Mouse (Mus musculus): ENCODE data around the gene Tspan33. TPM values are rescaled to one million over a fixed set of nuclear protein-coding genes. Genes with fewer than 3 reads are reported as not detected.

The Tspan33 gene
- polyA plus RNA-seq, 1 experiment from 2014 or later = 7.2 TPM

DNA sequence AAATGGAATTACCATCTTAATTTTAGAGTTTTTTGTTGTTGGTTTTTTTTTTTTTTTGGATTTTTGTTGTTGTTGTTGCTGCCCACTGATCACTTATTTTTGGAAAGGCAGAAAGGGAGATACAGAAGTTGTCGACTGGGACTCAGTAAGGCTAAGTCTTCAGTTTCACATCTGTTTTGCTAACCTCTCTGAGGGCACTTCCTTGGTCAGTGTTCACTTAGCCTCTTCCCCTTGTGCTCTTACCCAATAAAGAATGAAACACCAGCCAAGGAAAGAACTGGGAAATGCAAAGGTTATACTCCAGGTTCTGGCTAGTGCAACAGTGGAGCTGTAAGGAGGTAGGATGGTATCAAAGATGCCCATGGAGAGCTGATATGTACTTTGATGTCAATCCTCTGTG lies 35.5 kb downstream of the Tspan33 start:
- ATAC-seq (ENCODE audit: low read depth) = no peak
- 81% methylated on average over 1 of the region's 1 CpGs for WGBS
- Histone ChIP-seq H3K4me2 (ENCODE audit: low read depth, low read length) (no peak overlapping the region), H3K4me1 (ENCODE audit: control insufficient read depth, insufficient read depth, low read length) (no peaks in the 10 kb centered on the region), H3K36me3 (ENCODE audit: control insufficient read depth, insufficient read depth, low read length) (no peaks in the 10 kb centered on the region), H3K9ac (replicated peaks; ENCODE audit: low read depth, low read length) (no peak overlapping the region), H3K9me3 (ENCODE audit: control insufficient read depth, low read length) (no peaks in the 10 kb centered on the region), H3K27me3 (ENCODE audit: control insufficient read depth, insufficient read depth, low read length) (no peaks in the 10 kb centered on the region), H3K27ac (ENCODE audit: low read depth, low read length) (no peak overlapping the region), H3K4me3 (ENCODE audit: low read depth, low read length) (no peak overlapping the region)

DNA sequence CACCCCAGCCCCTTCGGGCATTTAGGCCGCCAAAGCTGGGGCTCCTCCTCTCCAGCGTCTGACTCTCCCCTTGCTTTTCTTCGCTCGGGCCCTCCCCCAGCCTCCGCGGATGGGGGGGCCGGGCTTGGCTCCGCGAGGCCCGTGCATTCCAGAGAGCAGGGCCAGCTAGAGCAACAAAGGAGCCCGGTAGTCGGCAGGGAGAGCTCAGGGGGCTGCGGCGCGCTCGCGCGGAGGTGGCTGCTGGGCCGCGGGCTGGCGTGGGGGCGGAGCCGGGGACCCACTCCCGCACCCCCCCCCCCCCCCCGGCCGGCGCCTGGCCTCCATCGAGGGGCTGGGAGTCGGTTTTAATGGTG lies 41.3 kb downstream of the Tspan33 start, which contains the start of gene Smo:
Gene Smo (plus strand): TSS at position 168 of the 353 bp plus-strand sequence.
- H3K4me2 ChIP-seq (ENCODE audit: low read depth, low read length) = peak within 1 kb of the TSS; percentile 98
- 2% methylated on average over 9 of the region's 30 CpGs for WGBS
- 0 out of 2 replicates have a peak, but pooled peaks cover 4% of the 10 kb centered on the region for H3K4me1 ChIP-seq (ENCODE audit: control insufficient read depth, insufficient read depth, low read length)

DNA sequence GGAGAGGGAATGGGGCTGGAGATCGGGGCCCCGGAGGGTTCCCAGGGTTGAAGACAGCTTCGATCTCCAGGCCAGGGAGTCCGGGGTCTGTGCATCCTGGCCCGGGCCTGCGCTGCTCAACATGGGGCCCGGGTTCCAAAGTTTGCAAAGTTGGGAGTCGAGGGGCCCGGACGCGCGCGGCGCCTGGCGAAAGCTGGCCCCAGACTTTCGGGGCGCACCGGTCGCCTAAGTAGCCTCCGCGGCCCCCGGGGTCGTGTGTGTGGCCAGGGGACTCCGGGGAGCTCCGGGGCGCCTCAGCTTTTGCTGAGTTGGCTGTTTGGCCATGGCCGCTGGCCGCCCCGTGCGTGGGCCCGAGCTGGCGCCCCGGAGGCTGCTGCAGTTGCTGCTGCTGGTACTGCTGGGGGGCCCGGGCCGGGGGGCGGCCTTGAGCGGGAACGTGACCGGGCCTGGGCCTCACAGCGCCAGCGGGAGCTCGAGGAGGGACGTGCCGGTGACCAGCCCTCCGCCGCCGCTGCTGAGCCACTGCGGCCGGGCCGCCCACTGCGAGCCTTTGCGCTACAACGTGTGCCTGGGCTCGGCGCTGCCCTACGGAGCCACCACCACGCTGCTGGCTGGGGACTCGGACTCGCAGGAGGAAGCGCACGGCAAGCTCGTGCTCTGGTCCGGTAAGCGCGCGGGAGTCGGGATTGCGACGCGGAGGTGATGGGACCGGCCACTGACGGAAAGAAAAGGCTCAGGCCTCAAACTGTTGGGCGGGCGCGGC lies 41.8 kb downstream of the Tspan33 start:
- Histone ChIP-seq H3K4me3 (ENCODE audit: low read depth, low read length) (peak overlapping the region; percentile 81), H3K27me3 (ENCODE audit: control insufficient read depth, insufficient read depth, low read length) (no peaks in the 10 kb centered on the region), H3K4me1 (ENCODE audit: control insufficient read depth, insufficient read depth, low read length) (0 out of 2 replicates have a peak, but pooled peaks cover 4% of the 10 kb centered on the region), H3K9ac (replicated peaks; ENCODE audit: low read depth, low read length) (peak overlapping the region; percentile 74), H3K4me2 (ENCODE audit: low read depth, low read length) (peak overlapping the region; percentile 98), H3K36me3 (ENCODE audit: control insufficient read depth, insufficient read depth, low read length) (no peaks in the 10 kb centered on the region), H3K9me3 (ENCODE audit: control insufficient read depth, low read length) (no peaks in the 10 kb centered on the region), H3K27ac (ENCODE audit: low read depth, low read length) (peak overlapping the region; percentile 73)
- under 1% methylated on average over 73 of the region's 75 CpGs for WGBS
- peak; percentile 77 for ATAC-seq (ENCODE audit: low read depth)

More for the DNA sequence above, 41.3 kb downstream of the Tspan33 start, which contains the start of gene Smo:
- Histone ChIP-seq H3K4me3 (ENCODE audit: low read depth, low read length) (peak within 1 kb of the TSS; percentile 81), H3K36me3 (ENCODE audit: control insufficient read depth, insufficient read depth, low read length) (no peaks in the 10 kb centered on the region), H3K27ac (ENCODE audit: low read depth, low read length) (peak within 1 kb of the TSS; percentile 73), H3K27me3 (ENCODE audit: control insufficient read depth, insufficient read depth, low read length) (no peaks in the 10 kb centered on the region), H3K9ac (replicated peaks; ENCODE audit: low read depth, low read length) (peak within 1 kb of the TSS; percentile 74), H3K9me3 (ENCODE audit: control insufficient read depth, low read length) (no peaks in the 10 kb centered on the region)
- peak; percentile 95 for ATAC-seq (ENCODE audit: low read depth)

DNA sequence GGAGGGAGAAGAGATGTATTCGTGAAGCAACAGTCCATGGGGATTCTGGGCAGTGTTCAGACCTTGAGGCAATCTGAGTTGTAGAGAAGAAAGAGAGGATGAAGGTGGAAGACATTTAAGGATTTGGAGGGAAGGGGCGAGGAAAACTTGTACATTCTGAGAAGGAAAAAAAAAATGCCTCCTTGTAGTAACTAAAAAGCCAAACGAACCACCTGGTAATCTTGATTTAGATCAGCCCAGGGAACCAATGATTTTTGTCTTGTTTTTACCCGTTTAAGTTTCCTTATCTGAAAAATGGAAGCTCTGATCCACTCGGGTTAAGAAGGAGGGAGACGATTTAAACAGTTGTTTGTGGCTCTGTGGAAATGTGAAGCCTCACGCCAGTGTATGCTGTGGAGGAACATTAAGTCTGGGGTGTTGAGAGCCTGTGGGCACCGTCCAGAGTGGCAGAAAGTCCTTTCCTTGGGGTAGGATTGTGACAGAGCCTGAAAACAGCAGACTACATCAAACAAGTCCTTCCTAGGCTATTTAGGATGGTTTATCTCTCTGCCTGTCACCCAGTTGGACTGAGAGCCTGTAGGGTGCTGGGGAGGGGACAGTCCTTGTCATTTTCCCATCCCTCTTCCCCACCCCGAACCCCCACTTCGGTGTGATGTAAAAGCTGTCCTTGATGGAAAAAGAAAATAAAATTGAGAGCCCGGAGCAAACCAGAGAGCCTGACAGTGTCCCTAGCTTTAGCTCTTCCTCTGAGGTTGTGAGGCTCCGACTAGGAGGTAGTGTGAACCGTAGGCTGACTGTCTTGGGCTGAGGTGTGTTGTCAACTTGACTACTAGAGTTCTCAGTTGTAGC lies 42.8 kb downstream of the Tspan33 start:
- Histone ChIP-seq H3K9me3 (ENCODE audit: control insufficient read depth, low read length) (no peaks in the 10 kb centered on the region), H3K27me3 (ENCODE audit: control insufficient read depth, insufficient read depth, low read length) (no peaks in the 10 kb centered on the region), H3K36me3 (ENCODE audit: control insufficient read depth, insufficient read depth, low read length) (no peaks in the 10 kb centered on the region), H3K9ac (replicated peaks; ENCODE audit: low read depth, low read length) (peak overlapping the region; percentile 74), H3K4me2 (ENCODE audit: low read depth, low read length) (peak overlapping the region; percentile 98), H3K4me3 (ENCODE audit: low read depth, low read length) (peak overlapping the region; percentile 81), H3K27ac (ENCODE audit: low read depth, low read length) (no peak overlapping the region), H3K4me1 (ENCODE audit: control insufficient read depth, insufficient read depth, low read length) (0 out of 2 replicates have a peak, but pooled peaks cover 4% of the 10 kb centered on the region)
- no peak for ATAC-seq (ENCODE audit: low read depth)
- 17% methylated on average over 13 of the region's 13 CpGs for WGBS

DNA sequence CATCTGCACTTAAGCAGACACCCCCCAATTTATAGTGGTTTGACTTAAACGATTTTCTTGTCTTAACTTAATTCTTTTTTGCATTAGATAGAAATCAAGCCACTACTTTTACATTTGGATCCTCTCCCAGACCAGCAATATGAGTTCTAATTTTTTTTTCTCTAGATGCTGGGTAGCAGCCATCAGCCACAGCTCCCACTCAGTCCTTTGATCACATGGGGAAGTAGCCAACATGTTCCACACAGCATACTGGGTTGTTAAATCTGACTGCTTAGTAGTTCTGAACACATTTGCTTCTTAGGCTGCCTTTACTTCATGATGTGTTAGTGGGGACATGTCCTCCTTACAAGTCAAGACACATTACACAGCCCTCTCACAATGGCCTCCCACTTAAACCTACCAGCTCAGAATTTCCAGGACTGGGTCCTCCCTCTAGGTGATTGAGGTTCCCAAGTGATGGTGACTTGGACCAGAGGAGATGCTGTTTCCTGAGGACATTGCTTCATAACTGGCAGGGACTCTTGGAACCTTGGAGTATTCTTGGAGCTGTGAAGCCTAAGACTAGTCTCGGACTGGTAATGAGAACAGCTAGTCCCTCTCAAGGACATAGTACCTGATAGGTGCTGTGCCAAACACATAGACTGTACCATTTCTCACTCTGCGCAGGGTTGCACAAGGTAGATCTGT lies 57.6 kb downstream of the Tspan33 start:
- no peaks in the 10 kb centered on the region for H3K4me1 ChIP-seq (ENCODE audit: control insufficient read depth, insufficient read depth, low read length)
- H3K9me3 ChIP-seq (ENCODE audit: control insufficient read depth, low read length) = peaks cover 9% of the 10 kb centered on the region
- H3K27ac ChIP-seq (ENCODE audit: low read depth, low read length) = no peak overlapping the region
- WGBS = 95% methylated on average over 3 of the region's 3 CpGs
- no peak overlapping the region for H3K9ac ChIP-seq (replicated peaks; ENCODE audit: low read depth, low read length)
- H3K4me2 ChIP-seq (ENCODE audit: low read depth, low read length) = no peak overlapping the region
- no peaks in the 10 kb centered on the region for H3K27me3 ChIP-seq (ENCODE audit: control insufficient read depth, insufficient read depth, low read length)
- H3K4me3 ChIP-seq (ENCODE audit: low read depth, low read length) = no peak overlapping the region
- no peak for ATAC-seq (ENCODE audit: low read depth)
- no peaks in the 10 kb centered on the region for H3K36me3 ChIP-seq (ENCODE audit: control insufficient read depth, insufficient read depth, low read length)

- no peaks in the 10 kb centered on the region for H3K27me3 ChIP-seq (ENCODE audit: control insufficient read depth, insufficient read depth, low read length)
- no peak overlapping the region for H3K9ac ChIP-seq (replicated peaks; ENCODE audit: low read depth, low read length)
- WGBS = 81% methylated on average over 11 of the region's 11 CpGs
- no peaks in the 10 kb centered on the region for H3K4me1 ChIP-seq (ENCODE audit: control insufficient read depth, insufficient read depth, low read length)
- no peak overlapping the region for H3K4me3 ChIP-seq (ENCODE audit: low read depth, low read length)
- peaks cover 6% of the 10 kb centered on the region for H3K9me3 ChIP-seq (ENCODE audit: control insufficient read depth, low read length)
- no peak overlapping the region for H3K27ac ChIP-seq (ENCODE audit: low read depth, low read length)
- H3K4me2 ChIP-seq (ENCODE audit: low read depth, low read length) = no peak overlapping the region
- ATAC-seq (ENCODE audit: low read depth) = no peak
- H3K36me3 ChIP-seq (ENCODE audit: control insufficient read depth, insufficient read depth, low read length) = no peaks in the 10 kb centered on the region
Observed at GRCm38 (mm10) chr6:29753336-29753735, 59.3 kb downstream of the Tspan33 start.

DNA sequence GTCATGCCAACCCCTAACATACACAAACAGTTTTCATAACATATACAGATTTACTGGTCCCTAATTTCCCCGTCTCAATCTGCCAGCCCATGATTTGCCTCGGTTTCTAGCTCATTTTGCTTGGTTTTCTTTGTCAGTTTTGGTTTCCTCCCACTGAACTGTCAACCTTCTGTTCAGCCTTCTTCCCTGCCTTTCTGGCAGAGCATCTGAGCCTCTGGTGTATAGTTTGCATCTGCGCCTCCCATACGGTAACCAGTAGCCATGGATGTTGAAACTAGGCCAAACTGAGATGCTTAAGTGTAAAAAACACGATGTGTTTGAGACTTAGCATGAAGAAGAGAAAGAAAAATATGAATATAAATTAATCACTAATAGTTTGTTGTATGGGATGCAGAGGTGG lies 62.0 kb downstream of the Tspan33 start:
- H3K4me1 ChIP-seq (ENCODE audit: control insufficient read depth, insufficient read depth, low read length) = no peaks in the 10 kb centered on the region
- 87% methylated on average over 5 of the region's 5 CpGs for WGBS
- no peak overlapping the region for H3K4me3 ChIP-seq (ENCODE audit: low read depth, low read length)
- no peak overlapping the region for H3K27ac ChIP-seq (ENCODE audit: low read depth, low read length)
- H3K4me2 ChIP-seq (ENCODE audit: low read depth, low read length) = no peak overlapping the region
- no peaks in the 10 kb centered on the region for H3K9me3 ChIP-seq (ENCODE audit: control insufficient read depth, low read length)
- H3K27me3 ChIP-seq (ENCODE audit: control insufficient read depth, insufficient read depth, low read length) = no peaks in the 10 kb centered on the region
- no peak overlapping the region for H3K9ac ChIP-seq (replicated peaks; ENCODE audit: low read depth, low read length)
- no peaks in the 10 kb centered on the region for H3K36me3 ChIP-seq (ENCODE audit: control insufficient read depth, insufficient read depth, low read length)
- no peak for ATAC-seq (ENCODE audit: low read depth)

- Histone ChIP-seq H3K27ac (ENCODE audit: low read depth, low read length) (no peak overlapping the region), H3K27me3 (ENCODE audit: control insufficient read depth, insufficient read depth, low read length) (no peaks in the 10 kb centered on the region), H3K4me2 (ENCODE audit: low read depth, low read length) (no peak overlapping the region), H3K4me3 (ENCODE audit: low read depth, low read length) (no peak overlapping the region), H3K9me3 (ENCODE audit: control insufficient read depth, low read length) (no peaks in the 10 kb centered on the region), H3K36me3 (ENCODE audit: control insufficient read depth, insufficient read depth, low read length) (no peaks in the 10 kb centered on the region), H3K9ac (replicated peaks; ENCODE audit: low read depth, low read length) (no peak overlapping the region), H3K4me1 (ENCODE audit: control insufficient read depth, insufficient read depth, low read length) (no peaks in the 10 kb centered on the region)
- no peak for ATAC-seq (ENCODE audit: low read depth)
- WGBS = 86% methylated on average over 4 of the region's 4 CpGs
Observed at GRCm38 (mm10) chr6:29756476-29756875, 62.5 kb downstream of the Tspan33 start.

Data from neural tube, embryonic 14.5 days (tissue).